Mouse (Mus musculus) central nervous system, embryonic 14 days (tissue): Measurements from ENCODE around the gene Ankrd65. TPM values are rescaled to one million over a fixed set of nuclear protein-coding genes. Genes with fewer than 3 reads are reported as not detected.

ENCODE experiments used
- polyA plus RNA-seq: library from polyadenylated mRNA; depleted of rRNA; stranded (reverse); fragments of >200 nt; gene quantifications from 2 replicates; pipeline ENCODE4 v1.2.3, GENCODE M21; 2012; rRNA removed

Gene Ankrd65
- 0.06 TPM in 1 of 2 replicates, not detected in the other for polyA plus RNA-seq

DNA sequence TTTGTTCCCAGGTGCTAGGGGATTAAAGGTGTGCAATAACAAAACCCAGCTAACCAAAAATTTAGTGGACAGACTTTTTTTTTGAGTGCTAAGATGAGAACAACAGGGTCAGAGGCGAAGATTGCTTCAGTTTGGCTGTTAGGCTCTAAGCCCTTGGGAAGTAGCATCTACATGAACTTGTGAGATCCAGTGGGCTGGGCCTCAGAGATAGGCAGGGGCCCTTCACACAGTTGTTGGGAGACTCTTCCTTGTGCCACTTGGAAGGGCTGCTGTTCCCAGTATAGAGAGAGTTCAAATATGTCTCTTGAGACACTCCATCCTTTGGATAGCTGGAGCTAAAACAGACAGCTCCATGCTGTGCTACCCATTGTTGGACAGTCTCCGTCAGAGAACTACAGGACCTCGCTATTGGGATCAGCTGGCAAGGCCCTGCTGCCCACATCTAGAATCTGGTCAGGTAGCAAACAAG lies at the start of gene Ankrd65:
Gene Ankrd65 (plus strand): TSS at position 419 of the 469 bp plus-strand sequence.

DNA sequence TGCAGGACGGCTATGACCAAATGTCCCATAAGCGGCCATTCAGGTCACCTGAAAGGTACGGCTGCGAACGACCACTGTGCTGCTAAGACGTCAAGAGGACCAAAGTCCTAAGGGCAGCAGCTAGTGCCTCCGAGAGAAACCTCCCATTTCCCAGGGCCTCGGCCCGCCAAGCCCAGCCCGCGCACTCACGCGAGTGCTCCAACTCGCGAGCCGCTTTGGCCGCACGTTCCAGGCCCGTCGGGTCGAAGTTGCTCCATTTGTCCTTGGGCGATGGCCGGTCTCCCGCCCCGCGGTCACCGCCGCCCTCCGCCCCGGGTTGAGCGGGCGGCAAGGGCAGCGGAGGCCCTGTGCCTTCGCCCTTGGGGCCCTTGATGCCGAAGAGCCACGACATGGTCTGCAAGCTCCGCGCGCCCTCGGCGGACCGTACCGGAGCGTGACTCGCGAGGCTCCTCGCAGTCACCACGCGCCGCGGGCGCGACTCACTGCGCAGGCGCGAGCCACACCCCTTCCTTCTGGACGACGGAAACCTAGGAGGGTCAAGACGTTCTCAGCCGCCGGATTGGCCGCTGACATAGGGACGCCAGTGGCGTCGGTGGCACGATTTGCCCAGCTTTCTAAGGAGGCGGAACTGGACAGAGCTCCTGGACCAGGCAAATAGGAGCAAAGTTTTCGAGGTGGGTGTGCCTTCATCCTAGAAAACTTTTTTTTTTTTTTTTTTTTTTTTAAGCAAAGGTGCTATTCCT lies 29.5 kb upstream of the Ankrd65 start, which contains the start of gene Atad3a:
Gene Atad3a (minus strand): TSS at position 481 of the 743 bp plus-strand sequence.

GRCm38 (mm10) chr4:155774280-155774754 lies 15.9 kb upstream of the Ankrd65 start, which contains the start of gene Vwa1:
Vwa1 (minus strand) TSS chr4:155774698.

GRCm38 (mm10) chr4:155785819-155786218 lies 4.4 kb upstream of the Ankrd65 start, which contains the start of gene Tmem88b:
Tmem88b (minus strand) TSS chr4:155785874.

DNA sequence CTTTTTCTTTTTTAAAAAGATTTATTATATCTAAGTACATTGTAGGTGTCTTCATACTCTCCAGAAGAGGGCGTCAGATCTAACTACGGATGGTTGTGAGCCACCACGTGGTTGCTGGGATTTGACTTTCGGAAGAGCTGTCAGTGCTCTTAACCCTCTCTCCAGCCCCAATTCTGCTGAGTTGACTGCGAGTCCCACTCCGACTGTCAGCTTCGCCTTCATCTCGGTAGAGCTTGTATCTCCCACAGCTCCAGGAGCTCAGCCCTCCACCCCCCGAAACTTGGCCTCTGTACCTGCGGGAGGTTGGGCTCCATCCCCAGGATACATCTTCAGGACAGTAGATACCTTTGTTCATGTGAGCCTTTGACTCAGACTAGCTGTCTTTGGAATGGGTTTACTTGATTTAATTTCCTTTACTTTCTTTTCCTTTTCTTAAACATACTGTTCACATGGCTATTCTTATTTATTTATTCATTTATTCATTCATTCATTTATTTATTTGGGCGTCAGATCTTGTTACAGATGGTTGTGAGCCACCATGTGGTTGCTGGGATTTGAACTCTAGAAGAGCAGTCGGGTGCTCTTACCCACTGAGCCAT lies 12.6 kb downstream of the Ankrd65 start, which contains the start of gene Mrpl20:
Gene Mrpl20 (plus strand): TSS at position 138 of the 599 bp plus-strand sequence.

GRCm38 (mm10) chr4:155811929-155812664 lies 21.9 kb downstream of the Ankrd65 start, which contains the start of gene Ccnl2:
Ccnl2 (plus strand) TSS chr4:155812489.

GRCm38 (mm10) chr4:155831205-155831766 lies 41.0 kb downstream of the Ankrd65 start, which contains the start of gene Aurkaip1:
Aurkaip1 (plus strand) TSS chr4:155831272.

DNA sequence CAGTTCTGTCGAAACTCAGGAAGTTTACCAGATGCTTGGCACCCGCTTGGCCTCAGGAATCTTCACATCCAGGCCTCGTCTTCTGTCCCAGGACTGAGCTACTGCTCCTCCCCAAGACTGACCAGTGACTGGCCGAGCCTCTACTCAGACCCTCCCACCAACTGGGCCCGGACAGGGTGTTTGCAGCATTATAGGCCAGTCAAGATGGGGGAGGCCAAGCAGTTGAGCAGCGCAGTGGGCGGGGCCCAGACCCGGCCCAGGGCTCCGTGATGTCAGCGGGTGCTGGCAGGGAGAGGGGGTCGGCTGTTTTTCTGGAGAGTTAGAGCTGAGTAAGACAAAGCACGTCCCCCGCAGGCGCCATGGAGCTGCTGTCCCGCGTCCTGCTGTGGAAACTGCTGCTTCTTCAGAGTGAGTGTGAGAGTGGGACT lies 49.3 kb downstream of the Ankrd65 start, which contains the start of gene Mxra8:
Gene Mxra8 (plus strand): TSS at position 198 of the 428 bp plus-strand sequence.

DNA sequence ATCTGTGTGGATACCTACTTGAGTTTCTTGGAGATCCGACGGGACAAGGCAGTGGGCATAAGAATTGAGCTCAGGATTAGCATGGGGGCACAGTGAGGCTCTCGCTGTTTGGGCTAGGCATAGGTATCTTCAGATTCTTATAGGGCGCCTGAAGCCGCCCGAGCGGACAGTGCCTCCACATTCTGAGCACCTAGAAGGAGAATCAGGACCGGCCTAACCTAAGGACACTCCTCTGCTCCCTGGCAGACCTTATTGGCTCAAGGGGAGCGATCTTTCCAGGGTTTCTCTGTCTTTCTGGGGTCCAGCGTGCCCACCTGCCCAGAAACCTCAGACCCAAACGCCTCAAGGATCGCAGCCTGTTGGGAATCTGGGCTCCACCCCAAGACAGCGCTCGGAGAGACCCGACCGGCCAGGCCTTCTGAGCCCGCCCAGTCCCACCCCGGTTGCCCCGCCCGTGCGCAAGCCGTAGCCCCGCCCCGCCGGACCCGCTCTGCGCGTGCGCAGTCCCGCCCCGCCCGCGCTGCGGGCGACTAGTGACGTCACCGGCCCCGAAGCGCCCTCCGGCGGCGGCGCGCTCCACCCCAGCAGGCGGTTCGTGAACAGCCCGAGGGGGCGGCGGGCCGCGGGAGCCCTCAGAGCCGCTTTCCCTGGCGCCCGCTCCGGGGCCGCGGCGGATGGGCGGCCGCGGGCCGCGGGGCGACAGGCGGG lies 56.8 kb downstream of the Ankrd65 start, which contains the start of gene Dvl1:
Gene Dvl1 (plus strand): TSS at position 532 of the 708 bp plus-strand sequence.

Other genes starting within 250 kb of the Ankrd65 start
- 80.8 and 92.1 TPM in 2 replicates for gene Nadk, start 228.1 kb upstream of the Ankrd65 start, polyA plus RNA-seq
- 15.5 and 15.9 TPM in 2 replicates for gene Slc35e2, start 189.0 kb upstream of the Ankrd65 start, polyA plus RNA-seq
- 56.1 and 63.3 TPM in 2 replicates for gene Cdk11b, start 165.6 kb upstream of the Ankrd65 start, polyA plus RNA-seq
- not detected in 2 replicates for gene Gm10563, start 145.0 kb upstream of the Ankrd65 start, polyA plus RNA-seq
- 9.1 and 13.0 TPM in 2 replicates for gene Mmp23, start 137.1 kb upstream of the Ankrd65 start, polyA plus RNA-seq
- gene Mib2, start 121.2 kb upstream of the Ankrd65 start, polyA plus RNA-seq: 91.5 and 97.1 TPM in 2 replicates
- gene Fndc10, start 96.1 kb upstream of the Ankrd65 start, polyA plus RNA-seq: 22.4 and 26.6 TPM in 2 replicates
- 122 and 133 TPM in 2 replicates for gene Ssu72, start 85.6 kb upstream of the Ankrd65 start, polyA plus RNA-seq
- gene Tmem240, start 55.6 kb upstream of the Ankrd65 start, polyA plus RNA-seq: 26.3 and 28.4 TPM in 2 replicates
- 107 TPM in 2 replicates for gene Atad3a, start 29.3 kb upstream of the Ankrd65 start, polyA plus RNA-seq
- 18.5 and 19.0 TPM in 2 replicates for gene Vwa1, start 15.7 kb upstream of the Ankrd65 start, polyA plus RNA-seq
- gene Tmem88b, start 4.6 kb upstream of the Ankrd65 start, polyA plus RNA-seq: 0.98 and 1.3 TPM in 2 replicates
- 121 and 130 TPM in 2 replicates for gene Mrpl20, start 12.4 kb downstream of the Ankrd65 start, polyA plus RNA-seq
- gene Ccnl2, start 22.1 kb downstream of the Ankrd65 start, polyA plus RNA-seq: 221 and 226 TPM in 2 replicates
- 107 and 111 TPM in 2 replicates for gene Aurkaip1, start 40.8 kb downstream of the Ankrd65 start, polyA plus RNA-seq
- 46.6 and 77.3 TPM in 2 replicates for gene Mxra8, start 49.2 kb downstream of the Ankrd65 start, polyA plus RNA-seq
- 149 and 150 TPM in 2 replicates for gene Dvl1, start 57.0 kb downstream of the Ankrd65 start, polyA plus RNA-seq
- 0.53 and 0.79 TPM in 2 replicates for gene Tas1r3, start 72.9 kb downstream of the Ankrd65 start, polyA plus RNA-seq
- gene Cptp, start 79.0 kb downstream of the Ankrd65 start, polyA plus RNA-seq: 20.1 and 21.9 TPM in 2 replicates
- gene Ints11, start 79.1 kb downstream of the Ankrd65 start, polyA plus RNA-seq: 67.9 and 76.2 TPM in 2 replicates
- 87.2 and 88.3 TPM in 2 replicates for gene Pusl1, start 101.3 kb downstream of the Ankrd65 start, polyA plus RNA-seq
- 101 and 108 TPM in 2 replicates for gene Acap3, start 101.4 kb downstream of the Ankrd65 start, polyA plus RNA-seq
- 117 and 126 TPM in 2 replicates for gene Ube2j2, start 153.4 kb downstream of the Ankrd65 start, polyA plus RNA-seq
- 9.6 and 14.8 TPM in 2 replicates for gene C1qtnf12, start 171.9 kb downstream of the Ankrd65 start, polyA plus RNA-seq
- gene B3galt6, start 202.2 kb downstream of the Ankrd65 start, polyA plus RNA-seq: 15.3 and 15.5 TPM in 2 replicates
- 57.2 and 69.7 TPM in 2 replicates for gene Sdf4, start 202.4 kb downstream of the Ankrd65 start, polyA plus RNA-seq
- gene Tnfrsf4, start 223.4 kb downstream of the Ankrd65 start, polyA plus RNA-seq: 3.8 and 3.9 TPM in 2 replicates
- gene Tnfrsf18, start 235.7 kb downstream of the Ankrd65 start, polyA plus RNA-seq: 0.29 and 0.54 TPM in 2 replicates